Comparison of ENCODE assay signal across 12 mouse cellular contexts in genomic region chr19:57436586-57437021, GRCm38 (mm10). TPM values are rescaled to one million over a fixed set of nuclear protein-coding genes. Genes with fewer than 3 reads are reported as not detected.
DNase-seq lines count a peak whose midpoint lies in the region; ATAC-seq lines count a peak whose summit lies in the region.
"Had no signal": no experiment of that assay in that cellular context is flagged by ENCODE, and none has a peak within 500 bp of the region (broad histone marks: within the 10 kb centered on the region; RNA-seq: fewer than 3 reads in every experiment).

No protein-coding gene starts in this region.

- no peaks in the 10 kb centered on the region for H3K27me3 ChIP-seq in lung, embryonic 15.5 days
- H3K27me3 ChIP-seq in kidney, embryonic 15.5 days = 0 out of 2 replicates have a peak, but pooled peaks cover 3% of the 10 kb centered on the region
- H3K27me3 ChIP-seq in stomach, embryonic 14.5 days (ENCODE audit: control insufficient read depth, insufficient read depth, low read length) = no peaks in the 10 kb centered on the region
- no peaks in the 10 kb centered on the region for H3K27me3 ChIP-seq in hindbrain, embryonic 11.5 days (ENCODE audit: control insufficient read depth, insufficient read depth, low read length)
- H3K27me3 ChIP-seq: midbrain, embryonic 12.5 days had no signal

- no peak overlapping the region for H3K4me3 ChIP-seq in lung, embryonic 15.5 days
- H3K4me3 ChIP-seq in kidney, embryonic 15.5 days (replicated peaks) = no peak overlapping the region
- no peak overlapping the region for H3K4me3 ChIP-seq in stomach, embryonic 14.5 days (ENCODE audit: low read depth, low read length)
- H3K4me3 ChIP-seq in hindbrain, embryonic 11.5 days (ENCODE audit: low read depth, low read length) = no peak overlapping the region
- H3K4me3 ChIP-seq: erythroblast, embryonic 14.5 days; midbrain, embryonic 12.5 days had no signal

- H3K4me1 ChIP-seq in lung, embryonic 15.5 days = peaks cover 17% of the 10 kb centered on the region
- peaks cover 43% of the 10 kb centered on the region for H3K4me1 ChIP-seq in kidney, embryonic 15.5 days
- 0 out of 2 replicates have a peak, but pooled peaks cover 4% of the 10 kb centered on the region for H3K4me1 ChIP-seq in stomach, embryonic 14.5 days (ENCODE audit: control insufficient read depth, insufficient read depth, low read length)
- H3K4me1 ChIP-seq in hindbrain, embryonic 11.5 days (replicated peaks; ENCODE audit: control insufficient read depth, insufficient read depth, low read length) = no peaks in the 10 kb centered on the region
- H3K4me1 ChIP-seq: midbrain, embryonic 12.5 days had no signal

- 40% methylated on average over 10 of the region's 10 CpGs for WGBS in lung, embryonic 15.5 days
- WGBS in kidney, embryonic 15.5 days = 56% methylated on average over 10 of the region's 10 CpGs
- WGBS in stomach, embryonic 14.5 days = 40% methylated on average over 10 of the region's 10 CpGs
- WGBS in hindbrain, embryonic 11.5 days = 82% methylated on average over 10 of the region's 10 CpGs

- no peak for DNase-seq in lung, postnatal 4 days
- DNase-seq in adrenal gland, postnatal 36 days = peak; percentile 32 to 35
- no peak for DNase-seq in hindbrain, embryonic 11.5 days (ENCODE audit: low spot score)
- no peak for DNase-seq in frontal cortex, postnatal 10 days (ENCODE audit: low spot score in 2 of 2)
- DNase-seq: cerebellum, adult 9-11 months; gastrocnemius, postnatal 10 days had no signal

- H3K4me2 ChIP-seq in lung, embryonic 15.5 days = no peak overlapping the region
- no peak overlapping the region for H3K4me2 ChIP-seq in kidney, embryonic 15.5 days
- H3K4me2 ChIP-seq in stomach, embryonic 14.5 days (replicated peaks; ENCODE audit: low read depth, low read length) = no peak overlapping the region
- no peak overlapping the region for H3K4me2 ChIP-seq in hindbrain, embryonic 11.5 days (replicated peaks; ENCODE audit: low read depth, low read length)
- H3K4me2 ChIP-seq: hindbrain, embryonic 14.5 days; midbrain, embryonic 12.5 days had no signal

- H3K36me3 ChIP-seq in lung, embryonic 15.5 days = no peaks in the 10 kb centered on the region
- no peaks in the 10 kb centered on the region for H3K36me3 ChIP-seq in kidney, embryonic 15.5 days
- no peaks in the 10 kb centered on the region for H3K36me3 ChIP-seq in stomach, embryonic 14.5 days (ENCODE audit: control insufficient read depth, insufficient read depth, low read length)
- no peaks in the 10 kb centered on the region for H3K36me3 ChIP-seq in hindbrain, embryonic 11.5 days (ENCODE audit: control insufficient read depth, insufficient read depth, low read length)
- H3K36me3 ChIP-seq: midbrain, embryonic 12.5 days had no signal

- no peaks in the 10 kb centered on the region for H3K9me3 ChIP-seq in lung, embryonic 15.5 days
- no peaks in the 10 kb centered on the region for H3K9me3 ChIP-seq in kidney, embryonic 15.5 days (replicated peaks)
- no peaks in the 10 kb centered on the region for H3K9me3 ChIP-seq in stomach, embryonic 14.5 days (ENCODE audit: control insufficient read depth, low read depth, low read length)
- no peaks in the 10 kb centered on the region for H3K9me3 ChIP-seq in hindbrain, embryonic 11.5 days (ENCODE audit: control insufficient read depth, low read length)
- H3K9me3 ChIP-seq: midbrain, embryonic 12.5 days had no signal

- ATAC-seq in lung, embryonic 15.5 days (ENCODE audit: borderline replicate concordance, extremely low read depth, low FRiP score, low TSS enrichment) = peak; percentile 84
- ATAC-seq in kidney, embryonic 15.5 days (replicated peaks; ENCODE audit: low FRiP score) = peak; percentile 63
- ATAC-seq in stomach, embryonic 14.5 days (ENCODE audit: insufficient number of reproducible peaks, insufficient read depth, low FRiP score, low read depth) = peak; percentile 53; the same call in 1 of the 2 replicates
- no peak for ATAC-seq in hindbrain, embryonic 11.5 days (ENCODE audit: low FRiP score)

- no peak overlapping the region for H3K9ac ChIP-seq in lung, embryonic 15.5 days
- no peak overlapping the region for H3K9ac ChIP-seq in kidney, embryonic 15.5 days
- no peak overlapping the region for H3K9ac ChIP-seq in stomach, embryonic 14.5 days (replicated peaks; ENCODE audit: low read depth, low read length)
- H3K9ac ChIP-seq in hindbrain, embryonic 11.5 days (ENCODE audit: low read depth, low read length) = no peak overlapping the region
- H3K9ac ChIP-seq: hindbrain, embryonic 14.5 days; midbrain, embryonic 12.5 days had no signal

- peak overlapping the region; percentile 63 for H3K27ac ChIP-seq in lung, embryonic 15.5 days
- peak overlapping the region; percentile 52 for H3K27ac ChIP-seq in kidney, embryonic 15.5 days
- 0 out of 2 replicates have a peak overlapping the region, but pooled peaks have one; percentile 8 for H3K27ac ChIP-seq in stomach, embryonic 14.5 days (ENCODE audit: low read length)
- H3K27ac ChIP-seq in hindbrain, embryonic 11.5 days (ENCODE audit: low read depth, low read length) = no peak overlapping the region
- H3K27ac ChIP-seq: hindbrain, embryonic 14.5 days; midbrain, embryonic 12.5 days had no signal

RNA-seq across cellular contexts. Expression of gene Trub1, which starts 16.1 kb away (rescaled TPM):
- polyA plus RNA-seq in lung, embryonic 15.5 days (2015; fragmentation: Nextera tagmentation; extraction: Ambion mirVana) = 23.7 and 24.3 TPM in 2 replicates
- total RNA-seq in adrenal gland, postnatal 36 days (2021) = 10 to 100 TPM; 12.7 to 19.5 TPM
- polyA plus RNA-seq in kidney, embryonic 15.5 days (2015; fragmentation: Nextera tagmentation; extraction: Ambion mirVana) = 28.2 and 30.6 TPM in 2 replicates
- 25.9 and 31.0 TPM in 2 replicates for polyA plus RNA-seq in stomach, embryonic 14.5 days (2014; fragmentation: Nextera tagmentation; extraction: Ambion mirVana)
- 14.8 and 17.8 TPM in 2 replicates for polyA plus RNA-seq in hindbrain, embryonic 11.5 days (2014; fragmentation: Nextera tagmentation; extraction: Ambion mirVana)

Comparison
In these comparisons a context has a peak if more than half of its experiments do, and no peak if none do; other contexts are left out.
1. DNase-seq: peak in adrenal gland, postnatal 36 days (2 of 2); none in lung, postnatal 4 days (0 of 2), hindbrain, embryonic 11.5 days (single experiment) and frontal cortex, postnatal 10 days (0 of 2).